Mouse (Mus musculus) C2C12 (cell line): Measurements from ENCODE around the gene Uckl1.

Experiments used
- CTCF ChIP-seq: IDR thresholded peaks from one replicate; pipeline ENCODE4 v1.5.1; 2011; ENCODE audit not compliant: control insufficient read depth, insufficient read depth, insufficient read length
- MYOG ChIP-seq: IDR thresholded peaks from one replicate; pipeline ENCODE4 v1.6.1; 2011; ENCODE audit not compliant: control insufficient read depth, insufficient read length; ENCODE audit errors: extremely low read depth

GRCm38 (mm10) chr2:181520936-181521227 is 63.8 kb downstream of the Uckl1 start:
- TF ChIP-seq CTCF, result no peak
- TF ChIP-seq MYOG, result no peak
